Mouse (Mus musculus) olfactory bulb, adult 2 months (tissue): ENCODE results near the gene Fam117b.

Source experiments
- CTCF ChIP-seq: fragments of 200-500 bp; IDR thresholded peaks from 2 replicates; pipeline ENCODE4 v1.5.1; 2012; ENCODE audit warnings: low read depth, mild to moderate bottlenecking, low read length, moderate library complexity; ENCODE audit not compliant: insufficient read depth
- POLR2A ChIP-seq: fragments of 200-500 bp; IDR thresholded peaks from 2 replicates; pipeline ENCODE4 v1.6.1; 2012; ENCODE audit warnings: mild to moderate bottlenecking, low read depth, low read length, moderate library complexity; ENCODE audit not compliant: insufficient read depth

- TF ChIP-seq POLR2A, result no peak
- TF ChIP-seq CTCF, result no peak
Observed at GRCm38 (mm10) chr1:59943825-59944224, 31.0 kb downstream of the Fam117b start.
